Mouse (Mus musculus): ENCODE measurements at regions not wholly inside any gene's neighbourhood (a gene's known extent, or its start where the extent isn't known, plus 50 kb on each side); places are given as distances from the start of the nearest gene placed in this dataset.

DNA sequence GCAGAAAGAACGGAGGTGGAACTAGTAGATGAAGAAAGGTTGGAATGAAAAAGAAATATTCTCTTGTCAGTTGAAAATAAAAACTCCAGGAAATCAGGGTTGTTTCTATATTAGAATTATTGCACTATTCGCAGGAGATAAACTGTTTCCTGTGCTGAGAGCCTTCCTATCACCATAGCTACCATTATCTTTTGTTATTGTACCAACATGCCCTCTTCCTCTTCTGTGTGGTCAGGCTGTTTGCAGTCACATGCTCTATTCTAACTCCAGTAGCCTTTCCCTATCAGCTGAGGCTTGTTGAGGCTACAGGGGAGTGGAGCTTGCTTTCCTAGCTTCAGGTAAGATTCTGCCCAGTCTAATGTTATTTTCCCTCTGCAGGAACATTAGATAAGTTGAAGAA, 263.0 kb upstream of the Mad2l1 start:
- WGBS = 82% methylated on average over 2 of the region's 2 CpGs
- H3K27me3 ChIP-seq (ENCODE audit: control insufficient read depth, insufficient read depth, low read length) = no peaks in the 10 kb centered on the region

DNA sequence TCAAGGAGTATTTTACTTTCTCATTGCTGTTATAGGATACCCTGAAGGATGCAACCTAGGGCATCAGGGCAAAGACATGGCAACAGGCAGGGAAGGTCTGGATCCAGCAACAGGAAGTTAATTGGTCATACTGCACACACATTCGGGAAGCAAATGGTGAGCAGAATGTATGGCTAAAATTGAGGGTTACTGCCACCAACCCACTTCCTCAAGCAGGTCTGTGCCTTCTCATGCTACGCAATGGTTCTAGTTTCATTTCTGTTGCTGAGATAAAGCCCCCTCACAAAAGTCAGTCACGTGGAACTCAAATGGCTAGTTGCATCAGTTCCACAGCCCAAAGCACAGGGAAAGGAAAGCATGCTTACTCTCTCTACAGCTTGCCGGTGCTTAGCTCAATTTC, 260.5 kb upstream of the Mad2l1 start:
- H3K4me3 ChIP-seq (ENCODE audit: low read depth, low read length) = no peak overlapping the region
- 94% methylated on average over 4 of the region's 4 CpGs for WGBS
- no peaks in the 10 kb centered on the region for H3K9me3 ChIP-seq (ENCODE audit: control insufficient read depth, low read length)
- H3K4me2 ChIP-seq = no peak overlapping the region
- no peak overlapping the region for H3K27ac ChIP-seq (ENCODE audit: low read depth, low read length)
- no peaks in the 10 kb centered on the region for H3K27me3 ChIP-seq (ENCODE audit: control insufficient read depth, insufficient read depth, low read length)
- no peaks in the 10 kb centered on the region for H3K36me3 ChIP-seq (ENCODE audit: control insufficient read depth, insufficient read depth, low read length)
- H3K4me1 ChIP-seq (ENCODE audit: control insufficient read depth, insufficient read depth, low read length) = no peaks in the 10 kb centered on the region
- DNase-seq (ENCODE audit: low spot score, missing footprints) = no peak
- no peak for ATAC-seq (ENCODE audit: low FRiP score)
- H3K9ac ChIP-seq (ENCODE audit: low read length) = no peak overlapping the region

More for the DNA sequence above, 263.0 kb upstream of the Mad2l1 start:
- Histone ChIP-seq H3K4me3 (ENCODE audit: low read depth, low read length) (no peak overlapping the region), H3K4me2 (no peak overlapping the region), H3K9ac (ENCODE audit: low read length) (no peak overlapping the region), H3K36me3 (ENCODE audit: control insufficient read depth, insufficient read depth, low read length) (no peaks in the 10 kb centered on the region), H3K4me1 (ENCODE audit: control insufficient read depth, insufficient read depth, low read length) (no peaks in the 10 kb centered on the region), H3K9me3 (ENCODE audit: control insufficient read depth, low read length) (no peaks in the 10 kb centered on the region), H3K27ac (ENCODE audit: low read depth, low read length) (no peak overlapping the region)
- ATAC-seq (ENCODE audit: low FRiP score) (no peak), DNase-seq (ENCODE audit: low spot score, missing footprints) (no peak)

DNA sequence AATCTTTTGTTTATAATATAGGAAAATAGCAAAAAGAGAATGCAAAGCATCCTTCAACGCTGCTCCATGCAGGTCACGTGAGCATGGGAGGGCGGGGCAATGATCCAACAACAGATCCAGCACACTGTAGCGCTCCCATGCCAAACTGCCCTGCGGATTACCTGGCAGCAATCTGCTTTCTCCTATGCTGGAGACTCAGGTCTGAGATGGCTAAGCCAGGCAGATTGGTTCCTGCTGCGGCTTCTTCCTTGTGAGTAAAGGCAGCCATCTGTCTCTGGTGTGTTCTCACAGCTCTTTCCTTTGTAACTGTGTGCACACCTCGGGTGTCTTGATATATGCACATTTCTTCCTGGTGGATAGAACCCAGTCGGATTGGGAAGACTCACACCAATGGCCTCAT, 254.5 kb upstream of the Mad2l1 start:
- DNase-seq (ENCODE audit: low spot score, missing footprints) = no peak
- no peak overlapping the region for H3K27ac ChIP-seq (ENCODE audit: low read depth, low read length)
- H3K9me3 ChIP-seq (ENCODE audit: control insufficient read depth, low read length) = no peaks in the 10 kb centered on the region
- no peak overlapping the region for H3K4me2 ChIP-seq
- 90% methylated on average over 8 of the region's 8 CpGs for WGBS
- ATAC-seq (ENCODE audit: low FRiP score) = no peak
- no peaks in the 10 kb centered on the region for H3K4me1 ChIP-seq (ENCODE audit: control insufficient read depth, insufficient read depth, low read length)
- no peaks in the 10 kb centered on the region for H3K36me3 ChIP-seq (ENCODE audit: control insufficient read depth, insufficient read depth, low read length)
- no peak overlapping the region for H3K9ac ChIP-seq (ENCODE audit: low read length)
- H3K27me3 ChIP-seq (ENCODE audit: control insufficient read depth, insufficient read depth, low read length) = no peaks in the 10 kb centered on the region
- H3K4me3 ChIP-seq (ENCODE audit: low read depth, low read length) = no peak overlapping the region

GRCm38 (mm10) chr6:66282566-66283115, 252.5 kb upstream of the Mad2l1 start:
- H3K27ac ChIP-seq (ENCODE audit: low read depth, low read length) = no peak overlapping the region
- H3K36me3 ChIP-seq (ENCODE audit: control insufficient read depth, insufficient read depth, low read length) = no peaks in the 10 kb centered on the region
- 91% methylated on average over 6 of the region's 6 CpGs for WGBS
- no peaks in the 10 kb centered on the region for H3K27me3 ChIP-seq (ENCODE audit: control insufficient read depth, insufficient read depth, low read length)
- no peak for ATAC-seq (ENCODE audit: low FRiP score)
- no peak overlapping the region for H3K9ac ChIP-seq (ENCODE audit: low read length)
- no peak overlapping the region for H3K4me2 ChIP-seq
- DNase-seq (ENCODE audit: low spot score, missing footprints) = no peak
- no peaks in the 10 kb centered on the region for H3K4me1 ChIP-seq (ENCODE audit: control insufficient read depth, insufficient read depth, low read length)
- H3K4me3 ChIP-seq (ENCODE audit: low read depth, low read length) = no peak overlapping the region
- no peaks in the 10 kb centered on the region for H3K9me3 ChIP-seq (ENCODE audit: control insufficient read depth, low read length)

DNA sequence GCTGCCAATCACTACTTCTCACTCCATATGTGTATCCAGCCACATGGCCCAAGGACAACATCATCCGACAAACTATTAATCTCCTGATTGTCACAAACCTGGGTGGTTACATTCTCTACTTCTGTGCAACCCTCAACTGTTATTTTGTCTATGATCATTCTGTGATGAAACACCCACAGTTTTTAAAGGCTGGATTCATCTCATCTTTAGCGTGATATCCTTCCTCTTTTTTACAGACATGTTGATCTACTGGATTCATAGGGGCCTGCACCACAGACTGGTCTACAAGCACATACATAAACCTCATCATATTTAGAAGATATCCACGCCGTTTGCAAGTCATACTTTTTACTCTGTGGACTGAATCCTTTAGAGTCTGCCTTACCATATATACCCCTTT, 251.7 kb upstream of the Mad2l1 start:
- Histone ChIP-seq H3K27me3 (ENCODE audit: control insufficient read depth, insufficient read depth, low read length) (no peaks in the 10 kb centered on the region), H3K4me3 (ENCODE audit: low read depth, low read length) (no peak overlapping the region), H3K4me1 (ENCODE audit: control insufficient read depth, insufficient read depth, low read length) (no peaks in the 10 kb centered on the region), H3K4me2 (no peak overlapping the region), H3K9me3 (ENCODE audit: control insufficient read depth, low read length) (no peaks in the 10 kb centered on the region), H3K9ac (ENCODE audit: low read length) (no peak overlapping the region), H3K27ac (ENCODE audit: low read depth, low read length) (no peak overlapping the region), H3K36me3 (ENCODE audit: control insufficient read depth, insufficient read depth, low read length) (no peaks in the 10 kb centered on the region)
- ATAC-seq (ENCODE audit: low FRiP score) (no peak), DNase-seq (ENCODE audit: low spot score, missing footprints) (no peak)
- WGBS = 84% methylated on average over 4 of the region's 4 CpGs

DNA sequence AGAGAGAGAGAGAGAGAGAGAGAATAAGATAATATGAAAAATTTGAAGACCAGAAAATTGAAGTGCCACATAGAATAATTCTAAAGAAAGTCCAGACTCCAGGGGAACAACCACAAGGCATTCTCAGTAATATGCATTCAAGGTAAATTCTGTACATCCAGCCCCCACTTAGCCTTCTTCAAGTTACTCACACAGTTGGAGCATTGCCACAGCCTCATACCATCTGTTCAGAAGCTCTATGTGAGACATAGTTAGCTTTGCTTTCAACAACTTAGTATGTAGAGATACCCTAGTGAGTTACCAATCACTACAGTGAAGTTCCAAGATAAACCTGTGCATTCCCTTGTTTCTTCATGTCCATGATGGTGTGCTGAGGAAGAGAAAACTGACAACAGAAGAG, 247.6 kb upstream of the Mad2l1 start:
- Histone ChIP-seq H3K9me3 (ENCODE audit: control insufficient read depth, low read length) (no peaks in the 10 kb centered on the region), H3K4me3 (ENCODE audit: low read depth, low read length) (no peak overlapping the region), H3K36me3 (ENCODE audit: control insufficient read depth, insufficient read depth, low read length) (no peaks in the 10 kb centered on the region), H3K9ac (ENCODE audit: low read length) (no peak overlapping the region), H3K27ac (ENCODE audit: low read depth, low read length) (no peak overlapping the region), H3K4me1 (ENCODE audit: control insufficient read depth, insufficient read depth, low read length) (no peaks in the 10 kb centered on the region), H3K4me2 (no peak overlapping the region), H3K27me3 (ENCODE audit: control insufficient read depth, insufficient read depth, low read length) (no peaks in the 10 kb centered on the region)
- DNase-seq (ENCODE audit: low spot score, missing footprints) (no peak), ATAC-seq (ENCODE audit: low FRiP score) (no peak)

GRCm38 (mm10) chr6:66289196-66289595, 246.0 kb upstream of the Mad2l1 start:
- ATAC-seq (ENCODE audit: low FRiP score) = no peak

DNA sequence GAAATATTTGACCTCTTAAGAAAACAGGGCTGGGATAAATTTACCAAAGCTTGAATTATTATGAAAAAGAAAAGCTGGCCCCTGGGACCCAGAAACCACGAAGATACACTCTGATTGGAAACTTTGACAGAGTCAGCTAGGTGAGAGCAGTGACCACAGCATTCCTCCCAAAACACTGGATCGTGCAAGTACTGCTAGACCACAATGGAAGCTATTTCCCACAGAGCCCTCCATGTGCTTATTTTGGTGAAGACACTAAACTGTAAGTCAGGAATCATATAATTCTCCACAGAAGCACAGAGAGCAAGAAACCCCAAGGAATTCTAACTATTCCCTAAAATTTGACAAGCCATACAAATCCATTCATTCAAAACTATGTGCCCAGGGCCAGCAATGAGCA, 243.6 kb upstream of the Mad2l1 start:
- no peak overlapping the region for H3K4me3 ChIP-seq (ENCODE audit: low read depth, low read length)
- no peaks in the 10 kb centered on the region for H3K9me3 ChIP-seq (ENCODE audit: control insufficient read depth, low read length)
- H3K36me3 ChIP-seq (ENCODE audit: control insufficient read depth, insufficient read depth, low read length) = no peaks in the 10 kb centered on the region
- H3K27me3 ChIP-seq (ENCODE audit: control insufficient read depth, insufficient read depth, low read length) = no peaks in the 10 kb centered on the region
- no peaks in the 10 kb centered on the region for H3K4me1 ChIP-seq (ENCODE audit: control insufficient read depth, insufficient read depth, low read length)
- no peak overlapping the region for H3K9ac ChIP-seq (ENCODE audit: low read length)
- H3K27ac ChIP-seq (ENCODE audit: low read depth, low read length) = no peak overlapping the region
- DNase-seq (ENCODE audit: low spot score, missing footprints) = no peak
- WGBS = 81% methylated on average over 2 of the region's 2 CpGs
- ATAC-seq (ENCODE audit: low FRiP score) = no peak
- H3K4me2 ChIP-seq = no peak overlapping the region

More at GRCm38 (mm10) chr6:66289196-66289595, 246.0 kb upstream of the Mad2l1 start:
- WGBS = 75% methylated on average over 3 of the region's 3 CpGs
- H3K27ac ChIP-seq (ENCODE audit: low read depth, low read length) = no peak overlapping the region
- H3K27me3 ChIP-seq (ENCODE audit: control insufficient read depth, insufficient read depth, low read length) = no peaks in the 10 kb centered on the region
- no peak overlapping the region for H3K9ac ChIP-seq (ENCODE audit: low read length)
- no peak overlapping the region for H3K4me2 ChIP-seq
- no peak for DNase-seq (ENCODE audit: low spot score, missing footprints)
- no peak overlapping the region for H3K4me3 ChIP-seq (ENCODE audit: low read depth, low read length)
- H3K9me3 ChIP-seq (ENCODE audit: control insufficient read depth, low read length) = no peaks in the 10 kb centered on the region
- H3K36me3 ChIP-seq (ENCODE audit: control insufficient read depth, insufficient read depth, low read length) = no peaks in the 10 kb centered on the region
- no peaks in the 10 kb centered on the region for H3K4me1 ChIP-seq (ENCODE audit: control insufficient read depth, insufficient read depth, low read length)

DNA sequence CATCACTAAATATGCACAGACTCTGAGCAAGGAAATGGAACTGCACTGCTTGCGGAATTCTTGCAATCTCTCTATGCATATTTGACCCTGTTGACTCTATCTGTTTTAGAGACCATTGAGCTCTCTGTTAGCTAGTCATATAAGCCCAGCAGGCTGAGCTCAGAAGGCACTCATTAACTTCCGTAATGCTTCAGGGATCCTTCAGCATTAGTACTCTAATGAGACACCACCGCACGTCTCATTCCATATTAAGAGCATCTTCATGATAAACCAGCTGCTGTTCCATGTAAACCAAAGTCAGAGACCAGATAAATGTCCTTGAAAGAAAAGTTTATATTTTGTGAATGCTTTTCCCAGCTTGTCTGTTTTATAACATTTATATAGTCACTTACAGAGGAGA, 237.1 kb upstream of the Mad2l1 start:
- no peak overlapping the region for H3K27ac ChIP-seq (ENCODE audit: low read depth, low read length)
- no peaks in the 10 kb centered on the region for H3K27me3 ChIP-seq (ENCODE audit: control insufficient read depth, insufficient read depth, low read length)
- no peak overlapping the region for H3K4me2 ChIP-seq
- H3K9ac ChIP-seq (ENCODE audit: low read length) = no peak overlapping the region
- WGBS = 85% methylated on average over 4 of the region's 4 CpGs
- H3K4me3 ChIP-seq (ENCODE audit: low read depth, low read length) = no peak overlapping the region
- no peaks in the 10 kb centered on the region for H3K36me3 ChIP-seq (ENCODE audit: control insufficient read depth, insufficient read depth, low read length)
- no peaks in the 10 kb centered on the region for H3K9me3 ChIP-seq (ENCODE audit: control insufficient read depth, low read length)
- no peaks in the 10 kb centered on the region for H3K4me1 ChIP-seq (ENCODE audit: control insufficient read depth, insufficient read depth, low read length)
- no peak for ATAC-seq (ENCODE audit: low FRiP score)
- no peak for DNase-seq (ENCODE audit: low spot score, missing footprints)

DNA sequence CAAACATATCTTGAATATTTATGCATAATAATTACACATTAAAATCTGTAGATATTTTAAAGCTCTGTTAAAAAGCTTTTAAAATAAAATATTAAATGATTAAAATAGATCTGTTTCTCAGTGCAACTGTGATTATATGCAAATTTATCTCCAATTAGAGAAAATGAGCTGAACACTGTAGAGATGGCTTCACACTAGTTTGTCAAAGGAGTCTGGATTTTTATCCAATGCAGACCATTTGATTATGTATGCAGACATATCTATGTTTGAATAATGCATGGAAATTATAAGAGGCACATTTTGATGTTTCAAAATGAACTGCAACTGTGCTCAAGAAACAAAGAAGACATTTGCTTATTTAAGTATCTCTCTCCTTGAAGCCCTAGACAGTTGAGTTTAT, 235.0 kb upstream of the Mad2l1 start:
- no peak overlapping the region for H3K27ac ChIP-seq (ENCODE audit: low read depth, low read length)
- H3K36me3 ChIP-seq (ENCODE audit: control insufficient read depth, insufficient read depth, low read length) = no peaks in the 10 kb centered on the region
- H3K9ac ChIP-seq (ENCODE audit: low read length) = no peak overlapping the region
- H3K9me3 ChIP-seq (ENCODE audit: control insufficient read depth, low read length) = no peaks in the 10 kb centered on the region
- ATAC-seq (ENCODE audit: low FRiP score) (no peak), DNase-seq (ENCODE audit: low spot score, missing footprints) (no peak)
- H3K4me2 ChIP-seq = no peak overlapping the region
- no peaks in the 10 kb centered on the region for H3K27me3 ChIP-seq (ENCODE audit: control insufficient read depth, insufficient read depth, low read length)
- no peak overlapping the region for H3K4me3 ChIP-seq (ENCODE audit: low read depth, low read length)
- H3K4me1 ChIP-seq (ENCODE audit: control insufficient read depth, insufficient read depth, low read length) = no peaks in the 10 kb centered on the region
